Mouse (Mus musculus) regulatory T cell (primary cell): Measurements from ENCODE around the gene Slit3.

Experiments
- in situ Hi-C: fragments of 300-600 bp; cut with MboI, MseI; formaldehyde crosslinking; loops from one replicate; pipeline ENCODE4 v1.15.1; 2025; ENCODE audit warnings: high pct_unique_total_duplicates

The Slit3 gene

DNA sequence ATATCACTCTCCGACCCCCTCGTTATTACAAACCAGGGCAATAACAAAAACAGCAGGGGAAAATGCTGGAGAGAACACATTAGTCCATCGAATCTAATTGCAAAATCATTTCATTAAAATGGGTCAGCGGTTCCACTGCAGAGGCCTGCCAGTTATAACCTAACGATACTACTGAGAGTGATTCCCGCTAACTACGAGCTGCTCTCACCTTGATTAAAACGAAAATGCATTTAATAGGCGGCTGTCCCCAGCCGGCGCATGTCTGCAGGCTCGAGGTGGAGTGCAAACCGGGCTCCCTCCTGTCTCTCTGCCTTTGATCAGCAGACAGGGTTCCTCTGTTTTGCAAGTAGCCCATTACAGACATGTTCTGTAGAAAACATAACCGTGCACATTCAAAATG lies 498.4 kb downstream of the Slit3 start:
- in situ Hi-C loops: no loop called here

DNA sequence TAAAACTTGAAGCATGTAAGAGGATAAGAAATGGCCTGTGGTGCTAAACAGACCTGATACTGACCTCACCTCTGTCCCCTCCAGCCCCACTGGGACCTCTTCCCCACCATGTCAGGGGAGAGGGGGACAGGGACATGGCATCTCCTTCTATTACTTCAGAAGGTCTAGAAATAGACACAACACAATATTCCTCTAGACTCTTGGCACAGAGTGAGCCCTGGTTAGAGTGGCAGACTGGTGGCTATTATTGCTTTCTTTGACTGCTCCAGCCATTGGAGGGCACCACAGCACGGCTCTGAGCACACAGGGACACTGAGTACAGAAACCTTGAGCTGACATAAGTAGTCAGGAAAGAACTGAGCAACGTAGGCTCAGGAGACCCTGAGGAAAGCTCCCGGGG lies 501.7 kb downstream of the Slit3 start:
- in situ Hi-C loops: no loop called here

DNA sequence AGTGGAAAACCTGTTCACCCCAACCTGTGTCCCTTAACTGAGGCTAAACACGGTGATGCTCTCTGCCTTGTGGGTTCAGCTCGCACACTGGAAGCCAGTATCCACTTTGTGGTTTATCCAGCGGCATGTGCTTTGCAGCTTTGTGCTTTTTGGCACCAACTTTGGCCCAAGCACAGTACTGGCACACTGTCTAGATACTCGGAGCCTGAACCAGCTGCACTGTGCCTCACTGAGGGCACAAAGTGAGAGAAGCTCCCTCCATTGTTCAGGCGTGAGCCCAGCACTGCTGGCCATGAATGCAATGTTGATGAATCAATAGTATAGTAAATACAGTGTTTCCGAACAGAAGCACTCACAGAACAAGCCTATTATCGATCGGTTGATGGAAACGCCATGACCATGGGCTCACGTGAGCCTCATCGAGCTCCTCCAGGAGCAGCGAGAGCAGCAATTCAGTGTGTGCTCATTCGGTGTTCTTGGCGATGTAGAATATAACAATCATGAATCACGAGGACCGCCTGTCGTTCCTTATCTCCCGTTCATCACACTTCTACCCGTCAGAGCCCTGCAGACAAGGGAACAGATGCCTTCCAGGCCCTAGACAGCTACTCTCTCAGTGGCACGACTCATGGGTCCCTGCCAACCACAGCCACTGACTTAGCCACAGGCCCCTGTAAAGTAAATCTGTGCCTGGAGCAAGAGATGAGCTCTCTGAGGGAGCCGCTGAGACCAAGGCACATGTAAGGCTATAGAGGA lies 503.7 kb downstream of the Slit3 start:
- in situ Hi-C loops: no loop called here

DNA sequence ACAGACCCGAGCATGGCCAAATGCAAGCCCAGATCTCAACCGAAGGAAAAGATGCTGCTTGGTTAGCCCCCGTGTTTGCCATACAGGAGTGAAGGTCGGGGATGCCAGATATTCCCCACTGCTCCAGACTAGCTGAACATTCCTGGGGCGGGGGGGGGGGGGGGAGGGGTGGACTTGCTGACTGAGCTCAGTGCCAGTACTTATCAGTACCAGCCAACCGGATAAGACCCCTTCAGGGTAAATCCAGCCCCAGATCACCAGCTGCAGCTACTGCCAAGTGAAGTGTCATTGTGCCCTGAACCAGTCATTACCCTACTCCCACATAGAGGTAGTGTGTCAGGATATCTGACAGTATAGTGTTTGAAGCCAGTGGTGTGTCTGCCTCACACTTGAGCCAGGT lies 504.6 kb downstream of the Slit3 start:
- in situ Hi-C loops: no loop called here

DNA sequence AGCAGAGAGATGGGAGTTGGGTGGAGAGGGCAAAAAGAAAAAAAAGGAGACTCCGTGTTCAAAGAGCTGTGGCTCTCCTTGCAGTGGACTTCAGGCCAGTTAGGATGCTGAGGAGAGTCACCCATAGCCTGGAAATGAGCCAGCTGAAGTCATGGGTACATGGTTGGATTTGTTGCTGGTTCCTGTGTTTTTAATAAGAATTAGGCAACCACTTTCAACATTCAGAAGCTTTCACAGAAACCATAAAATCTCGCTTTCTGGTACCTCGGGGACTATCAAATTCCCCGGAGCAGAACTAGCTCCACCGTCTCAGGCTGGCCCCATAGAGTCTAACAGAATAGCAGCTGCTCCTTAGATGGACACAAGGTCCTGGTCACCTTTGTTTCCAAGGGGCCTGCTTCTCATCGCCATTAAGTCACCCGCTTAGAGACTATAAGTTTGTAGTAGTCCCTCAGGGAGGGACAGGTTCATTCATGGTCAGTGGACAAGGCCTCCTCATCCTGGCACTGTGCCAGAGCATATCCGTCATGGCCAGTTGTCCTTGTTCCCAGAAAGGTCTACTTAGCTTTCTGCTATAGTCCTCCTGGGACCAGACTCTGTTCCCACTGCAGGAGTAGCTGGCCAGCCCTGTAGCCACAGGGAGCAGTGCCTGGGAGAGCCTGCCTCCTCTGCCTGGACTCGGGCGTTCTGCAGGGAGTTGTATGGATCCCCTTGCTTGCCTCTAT lies 505.3 kb downstream of the Slit3 start:
- in situ Hi-C loops: no loop called here

DNA sequence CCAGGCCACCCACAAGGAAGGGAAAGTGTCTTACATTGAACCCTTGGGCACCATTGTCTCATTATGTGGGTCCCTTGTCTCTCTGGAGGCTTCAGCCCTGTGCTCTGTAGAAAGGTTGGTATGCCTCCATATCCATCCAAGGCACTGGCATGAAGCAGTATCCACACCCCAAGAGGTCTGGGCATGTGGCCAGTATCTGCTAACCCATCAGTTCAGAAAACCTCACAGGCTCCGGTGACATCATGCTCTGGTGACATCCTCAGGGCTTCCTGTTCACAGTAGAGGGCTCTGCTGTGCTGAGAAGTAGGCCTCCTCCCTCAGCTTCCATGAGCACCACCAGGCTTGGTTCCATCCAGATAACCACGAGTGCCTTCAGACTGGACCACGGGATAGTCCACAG lies 506.8 kb downstream of the Slit3 start:
- in situ Hi-C loops: no loop called here

DNA sequence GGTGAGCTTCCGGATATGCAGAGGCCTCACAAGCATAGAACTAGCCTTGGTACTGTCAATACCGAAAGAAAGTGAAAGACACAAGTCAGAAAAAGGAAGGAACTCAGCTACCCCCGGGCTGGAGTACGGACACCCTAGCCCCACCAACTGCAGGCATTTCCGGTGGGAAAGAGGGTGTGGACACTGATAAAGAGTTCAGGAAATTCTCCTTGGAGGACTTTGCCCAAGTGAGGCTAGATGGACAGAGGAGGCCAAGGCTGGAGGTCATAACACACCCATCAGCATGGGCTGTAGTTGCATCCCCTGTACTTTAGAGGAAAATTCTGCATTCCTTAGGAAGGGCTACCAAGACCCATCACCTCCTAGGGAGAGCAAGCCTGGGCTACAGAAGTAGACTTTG lies 511.2 kb downstream of the Slit3 start:
- in situ Hi-C loops: no loop called here

DNA sequence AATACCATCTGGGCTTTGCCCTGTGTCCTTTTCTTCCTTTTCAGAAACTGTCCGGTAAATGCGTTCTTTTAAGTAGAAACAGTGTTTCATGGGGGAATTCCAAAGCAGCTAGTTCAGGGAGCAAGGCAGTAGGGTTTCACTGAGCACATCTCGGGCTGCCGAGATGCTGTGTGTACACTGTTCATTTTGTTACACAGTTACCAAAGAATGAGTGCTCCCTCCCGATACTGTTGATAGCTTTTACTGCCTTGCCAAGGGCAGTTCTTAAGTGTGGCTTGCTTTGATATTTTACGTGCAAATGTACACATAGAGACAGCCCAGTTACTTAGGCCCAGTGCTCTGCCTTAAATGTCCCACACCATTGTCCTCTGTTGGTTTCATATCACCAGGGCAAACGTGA lies 516.1 kb downstream of the Slit3 start:
- in situ Hi-C loops: no loop called here

DNA sequence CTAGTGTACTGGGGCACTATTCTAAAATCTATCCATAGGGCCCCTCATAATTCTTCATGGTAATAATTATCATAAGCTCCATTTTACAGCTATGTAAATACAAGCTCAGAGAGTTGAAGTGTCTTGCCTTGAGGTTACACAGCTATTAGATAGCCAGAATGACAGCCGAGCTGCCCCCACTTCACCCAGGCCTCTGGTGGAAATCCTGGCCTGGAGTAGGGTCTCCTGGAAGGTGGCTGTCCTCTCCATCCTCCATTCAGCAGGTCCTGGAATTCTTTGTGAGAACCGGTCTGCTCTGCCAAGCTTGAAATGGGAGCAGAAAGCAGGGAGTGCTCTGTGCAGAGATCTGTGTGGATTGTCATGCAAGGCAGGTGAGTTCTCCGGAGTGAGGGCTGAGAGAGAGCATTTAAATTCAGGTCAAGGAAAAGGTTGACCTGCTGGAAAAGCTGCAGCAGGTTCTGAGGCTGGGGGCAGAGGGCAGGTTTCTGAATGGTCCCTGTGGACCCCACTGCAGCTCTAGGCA lies 517.9 kb downstream of the Slit3 start:
- in situ Hi-C loops: no loop called here

DNA sequence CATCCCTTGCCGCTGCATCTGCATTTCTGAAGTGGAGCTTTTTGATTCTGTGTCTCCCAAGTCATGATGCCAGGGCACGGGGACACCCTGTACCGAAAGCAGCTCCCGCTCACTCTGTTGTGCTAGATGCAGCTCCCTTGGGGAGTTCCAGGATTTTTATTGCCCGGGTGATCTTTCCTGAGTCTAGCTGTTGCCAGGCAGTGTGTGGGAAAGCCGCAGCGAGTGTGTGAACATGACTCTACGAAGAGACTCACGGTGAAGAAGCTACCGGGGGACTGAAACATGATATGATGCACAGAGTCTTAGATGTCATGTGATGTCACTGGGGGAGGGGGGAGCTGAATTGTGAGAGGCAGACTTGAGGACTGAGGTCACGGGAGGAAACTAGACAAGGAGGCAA lies 518.4 kb downstream of the Slit3 start:
- in situ Hi-C loops: no loop called here

DNA sequence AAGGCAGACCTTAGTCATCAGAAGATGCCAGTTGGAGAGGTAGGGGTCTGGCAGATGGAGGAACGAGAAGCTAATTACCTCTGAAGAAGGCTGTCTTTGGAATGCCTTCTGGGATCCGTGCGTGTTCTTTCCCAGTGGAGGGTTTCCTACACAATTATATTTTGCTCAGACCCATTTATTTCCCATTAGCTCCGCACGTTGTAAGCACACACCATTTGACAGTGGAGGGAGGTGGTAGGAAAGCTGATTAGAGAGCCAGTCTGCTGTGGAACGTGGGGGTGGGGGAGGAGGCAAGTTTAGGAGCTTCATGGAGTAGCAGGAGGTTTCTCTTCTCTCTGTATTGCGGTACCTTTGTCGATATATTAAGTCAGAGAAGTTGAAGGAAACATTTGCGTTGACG lies 530.3 kb downstream of the Slit3 start:
- in situ Hi-C loops: no loop called here

DNA sequence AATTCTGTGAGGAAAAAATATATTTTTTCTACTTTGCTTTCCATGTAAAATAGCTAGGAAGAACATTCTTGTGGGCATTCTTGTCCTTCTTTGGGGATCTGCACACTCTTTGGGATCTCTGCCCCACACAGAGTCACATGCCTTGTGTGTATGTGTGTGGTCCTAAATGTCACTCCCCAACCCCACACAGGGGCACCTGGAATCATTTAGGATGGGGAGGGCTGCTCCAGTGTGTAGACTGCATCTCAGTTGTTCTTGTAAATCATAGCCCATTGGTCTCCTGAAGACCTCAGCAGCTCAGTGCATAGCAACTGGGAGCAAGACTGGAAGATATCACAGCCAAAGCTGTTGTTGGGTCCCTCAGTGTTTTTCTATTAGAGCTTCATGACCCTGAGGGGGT lies 534.8 kb downstream of the Slit3 start:
- in situ Hi-C loops: no loop called here

DNA sequence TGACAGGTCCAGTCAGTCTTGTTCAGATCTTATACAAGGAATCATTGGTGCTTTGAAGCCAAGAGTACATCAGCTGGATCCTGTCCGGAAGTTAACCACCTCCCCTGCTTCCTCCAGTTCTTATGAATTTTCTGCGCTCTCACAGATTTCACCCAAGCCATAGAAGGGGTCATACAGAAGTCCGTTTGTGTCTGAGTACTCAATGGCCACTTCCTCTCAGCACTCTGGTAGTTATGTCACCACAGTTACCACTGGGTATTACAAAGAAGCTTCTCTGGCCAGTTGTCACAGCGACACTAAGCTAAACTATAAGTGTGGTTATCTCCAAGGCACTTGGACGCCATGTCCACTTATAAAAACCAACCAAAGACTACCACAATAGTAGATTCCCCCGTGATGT lies 536.6 kb downstream of the Slit3 start:
- in situ Hi-C loops: no loop called here

DNA sequence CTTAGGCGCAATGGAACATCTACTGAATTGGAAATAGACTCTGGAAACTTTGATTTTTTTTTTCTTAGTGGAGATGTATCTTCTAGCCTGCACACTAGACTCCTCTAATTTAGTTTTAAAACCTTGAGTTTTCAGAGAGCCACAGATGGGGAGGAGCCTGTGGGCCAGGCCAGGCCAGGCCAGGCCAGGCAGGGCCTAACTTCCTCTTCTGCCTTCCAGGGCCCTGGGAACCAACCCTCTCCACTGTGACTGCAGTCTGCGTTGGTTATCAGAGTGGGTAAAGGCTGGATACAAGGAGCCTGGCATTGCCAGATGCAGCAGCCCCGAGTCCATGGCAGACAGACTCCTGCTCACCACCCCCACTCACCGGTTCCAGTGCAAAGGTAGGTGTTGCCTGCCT lies 539.9 kb downstream of the Slit3 start:
- in situ Hi-C loops: no loop called here

DNA sequence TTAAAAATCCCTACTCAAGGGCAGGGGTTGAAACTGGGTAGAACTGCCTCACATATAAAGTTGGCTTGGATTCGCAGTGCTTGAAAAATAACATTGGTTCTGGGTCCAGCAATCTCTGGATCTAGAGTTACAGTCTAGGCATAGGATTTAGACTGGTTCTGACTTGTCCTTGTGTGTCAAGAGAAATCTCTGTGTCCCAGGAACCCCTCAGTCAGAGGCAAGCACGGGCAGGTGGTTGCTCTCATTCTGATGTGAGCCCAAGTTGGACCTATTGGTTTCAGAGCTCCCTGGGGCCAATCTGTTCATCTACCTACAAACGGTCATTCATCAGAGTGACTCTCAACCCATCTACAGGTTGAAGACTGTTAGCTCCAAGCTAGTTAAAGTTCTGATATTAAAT lies 541.9 kb downstream of the Slit3 start:
- in situ Hi-C loops: no loop called here

DNA sequence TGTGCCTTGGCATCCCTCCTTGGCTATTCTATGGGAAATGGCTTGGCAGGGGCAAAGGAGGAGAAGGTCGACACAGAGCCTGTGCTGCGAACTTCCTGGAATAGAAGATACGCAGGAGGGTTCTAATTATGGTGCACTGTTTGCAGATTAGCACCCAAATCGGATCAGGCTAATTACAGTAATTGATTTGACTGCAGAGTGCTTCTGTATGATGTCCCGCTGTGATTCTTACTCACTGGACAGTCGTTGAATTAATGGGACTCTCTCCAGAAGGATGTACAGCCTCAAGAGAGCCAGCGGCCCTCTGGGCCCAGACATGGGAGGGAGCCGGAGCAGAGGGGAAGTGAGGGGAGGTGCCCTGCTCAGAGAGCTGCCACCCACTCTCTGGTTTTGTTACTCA lies 542.6 kb downstream of the Slit3 start:
- in situ Hi-C loops: no loop called here

DNA sequence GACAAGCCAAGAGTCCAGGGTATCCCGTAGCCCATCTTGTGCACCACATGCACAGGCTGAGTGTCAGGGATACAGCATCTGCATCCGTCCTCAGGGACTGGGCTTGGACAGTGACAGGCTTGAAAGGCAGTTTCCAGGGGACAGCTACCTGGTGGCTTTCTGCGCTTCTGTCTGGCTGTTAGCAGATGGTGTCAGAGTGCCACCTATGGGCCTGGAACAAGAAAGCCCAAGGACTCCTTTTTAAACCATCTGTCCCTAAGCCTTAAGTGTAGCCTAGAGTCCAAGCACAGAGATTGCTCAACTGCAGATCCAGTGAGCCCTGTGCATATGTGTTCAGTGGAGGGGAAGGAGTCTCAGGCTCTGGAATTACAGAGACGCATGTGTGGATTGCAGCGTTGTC lies 544.0 kb downstream of the Slit3 start:
- in situ Hi-C loops: no loop called here

DNA sequence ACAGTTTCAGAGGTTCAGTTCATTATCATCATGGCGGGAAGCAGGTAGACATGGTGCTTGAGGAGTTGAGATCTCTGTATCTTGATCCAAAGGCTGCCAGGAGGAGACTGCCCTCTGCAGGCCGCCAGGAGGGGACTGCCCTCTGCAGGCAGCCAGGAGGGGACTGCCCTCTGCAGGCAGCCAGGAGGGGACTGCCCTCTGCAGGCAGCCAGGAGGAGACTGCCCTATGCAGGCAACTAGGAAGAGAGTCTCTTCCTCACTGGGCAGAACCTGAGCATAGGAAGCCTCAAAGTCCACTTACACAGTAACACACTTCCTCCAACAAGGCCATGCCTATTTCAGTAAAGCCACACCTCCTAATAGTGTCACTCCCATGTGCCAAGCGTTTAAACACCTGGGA lies 546.4 kb downstream of the Slit3 start:
- in situ Hi-C loops: no loop called here

DNA sequence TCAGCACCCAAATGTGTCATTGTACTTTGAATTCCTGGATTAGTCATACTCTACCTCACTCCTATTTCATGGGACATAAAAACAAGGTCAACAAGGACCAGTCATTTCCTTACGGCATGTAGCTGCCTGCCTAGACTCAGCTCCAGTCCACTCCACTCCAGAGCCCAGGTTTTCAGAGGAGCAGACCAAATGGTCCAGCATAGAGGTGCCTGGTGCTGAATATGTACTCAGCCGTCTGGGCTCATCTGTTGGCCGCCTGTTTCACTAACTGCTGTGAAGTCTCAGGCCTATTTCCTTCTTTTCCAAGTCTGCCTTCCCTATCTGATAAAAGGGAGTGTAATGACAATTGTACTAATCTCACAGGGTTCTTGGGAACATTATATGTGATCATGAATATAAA lies 547.1 kb downstream of the Slit3 start:
- in situ Hi-C loops: no loop called here

DNA sequence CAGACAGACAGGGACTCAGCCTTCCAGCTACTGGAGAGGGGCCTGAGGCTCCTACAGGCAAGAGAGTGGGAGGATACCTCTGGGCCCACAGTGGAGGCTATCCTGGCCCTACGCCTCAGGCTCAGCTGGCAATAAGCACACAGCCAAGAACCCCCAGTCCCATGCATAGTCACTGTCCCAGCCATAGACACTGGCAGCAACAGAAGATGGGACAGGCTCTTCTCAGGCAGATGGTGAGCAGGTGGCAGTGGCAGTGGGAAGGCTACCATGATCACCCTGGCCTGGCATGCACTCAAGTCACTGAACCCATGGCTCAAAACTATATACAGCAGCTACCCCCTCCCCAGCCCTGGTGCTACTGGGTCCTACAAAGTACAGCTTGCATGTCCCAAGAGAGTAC lies 547.7 kb downstream of the Slit3 start:
- in situ Hi-C loops: no loop called here

DNA sequence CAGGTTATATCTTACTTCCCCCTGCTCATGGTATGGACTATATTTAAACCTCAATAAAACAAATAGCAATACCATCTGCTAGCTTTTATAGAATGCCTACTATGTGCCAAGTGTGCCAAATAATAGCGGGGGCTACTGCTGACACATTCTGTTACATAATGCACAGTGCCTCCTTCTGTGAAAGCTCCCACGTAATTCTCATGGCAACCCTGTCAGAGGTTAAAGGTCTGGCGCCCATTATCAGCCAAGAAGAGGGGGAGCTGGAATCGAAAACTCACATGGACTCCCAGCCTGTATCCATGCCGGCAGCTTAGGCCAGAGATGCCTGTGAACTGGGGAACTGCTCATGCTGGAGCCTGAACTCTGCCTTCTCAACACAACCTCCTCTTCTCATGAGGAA lies 548.5 kb downstream of the Slit3 start:
- in situ Hi-C loops: no loop called here

DNA sequence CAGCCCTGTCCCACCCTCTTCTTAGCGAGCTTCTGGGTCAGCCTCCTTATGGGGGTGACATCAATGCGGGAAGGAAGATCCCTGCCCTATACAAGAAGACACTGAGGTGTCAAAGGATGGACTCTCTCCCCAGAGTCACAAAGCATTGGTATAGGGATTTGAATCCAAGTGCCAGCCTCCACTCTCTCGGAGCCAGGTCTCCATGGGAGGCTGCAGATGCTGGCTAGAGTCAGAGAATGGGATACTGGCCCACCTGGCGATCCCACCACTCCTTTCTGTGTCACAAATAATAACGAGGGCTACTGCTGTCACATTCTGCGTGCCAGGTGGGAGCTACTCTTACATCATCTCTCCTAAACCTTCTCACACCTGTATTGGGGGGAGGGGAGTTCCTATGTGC lies 549.2 kb downstream of the Slit3 start:
- in situ Hi-C loops: no loop called here

DNA sequence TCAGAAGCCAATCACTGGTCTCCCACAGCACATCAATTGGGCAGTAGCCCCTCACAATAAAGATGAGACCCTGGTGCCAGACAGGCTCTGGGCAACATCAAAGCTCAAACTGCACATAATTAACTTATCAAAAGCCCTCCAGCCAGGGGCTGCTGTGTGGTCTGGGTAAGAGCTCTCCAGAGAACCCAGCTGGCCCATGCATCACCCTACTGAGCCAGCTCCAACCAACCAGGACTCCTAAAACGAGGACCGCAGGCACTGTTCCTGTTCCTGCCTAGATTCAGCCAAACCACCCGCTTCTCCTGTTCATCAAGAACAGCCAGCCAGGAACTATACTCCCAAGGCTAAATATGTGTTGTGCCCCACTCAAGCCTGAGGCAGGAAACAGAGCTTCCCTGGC lies 549.7 kb downstream of the Slit3 start:
- in situ Hi-C loops: no loop called here
